Mouse (Mus musculus) CD4-positive, CD25-positive, alpha-beta regulatory T cell, adult 4 months (primary cell): ENCODE results near the gene Dnajc15. TPM values are rescaled to one million over a fixed set of nuclear protein-coding genes. Genes with fewer than 3 reads are reported as not detected.

Source experiments
- ATAC-seq: one replicate; pipeline ENCODE4 v1.8.0; 2017
- polyA plus RNA-seq, 2 experiments: library from polyadenylated mRNA; unstranded; fragments of 100-300 nt; shearing (Covaris generic); gene quantifications; one replicate each; pipeline ENCODE4 v1.2.1; 2017

Dnajc15 gene
- polyA plus RNA-seq, 2 experiments from 2014 or later: 76.0 to 120 TPM

DNA sequence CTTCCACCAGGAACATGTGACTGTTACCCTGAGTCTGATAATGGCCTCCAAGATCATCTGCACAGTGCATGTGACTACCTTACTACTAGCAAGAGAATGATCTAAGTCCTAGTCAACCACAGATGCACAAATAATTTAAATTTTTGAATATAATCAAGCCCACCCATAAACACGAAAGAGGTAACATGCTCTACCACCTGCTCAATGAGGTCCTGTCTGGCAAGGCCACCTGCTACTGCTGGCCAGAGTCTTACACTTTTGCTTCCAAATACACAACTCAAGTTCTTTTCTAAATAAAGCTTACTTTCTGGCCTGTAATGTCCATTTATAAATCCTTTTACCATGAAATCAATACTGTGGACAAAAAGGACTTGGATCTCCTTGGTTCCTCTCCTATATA, 15.0 kb downstream of the Dnajc15 start:
- no peak for ATAC-seq

DNA sequence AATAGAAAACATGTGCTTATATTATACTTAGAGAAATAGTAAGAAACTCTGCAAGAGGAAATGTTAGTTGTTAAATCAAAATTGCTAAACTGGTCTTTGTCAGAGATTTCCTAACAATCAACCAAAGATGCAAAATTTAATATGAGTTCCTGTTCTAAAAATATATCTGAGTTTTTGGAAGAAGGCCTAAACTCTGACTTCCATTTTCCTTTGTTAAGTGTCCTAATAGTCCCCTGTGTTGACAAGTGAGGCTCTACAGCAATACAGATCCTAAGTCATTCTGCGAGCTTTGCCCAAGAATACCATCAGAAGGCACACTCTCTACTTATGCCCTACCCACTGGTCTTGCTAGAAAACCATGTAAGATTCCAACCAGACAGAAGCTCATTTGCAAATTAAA, 21.0 kb downstream of the Dnajc15 start:
- no peak for ATAC-seq

DNA sequence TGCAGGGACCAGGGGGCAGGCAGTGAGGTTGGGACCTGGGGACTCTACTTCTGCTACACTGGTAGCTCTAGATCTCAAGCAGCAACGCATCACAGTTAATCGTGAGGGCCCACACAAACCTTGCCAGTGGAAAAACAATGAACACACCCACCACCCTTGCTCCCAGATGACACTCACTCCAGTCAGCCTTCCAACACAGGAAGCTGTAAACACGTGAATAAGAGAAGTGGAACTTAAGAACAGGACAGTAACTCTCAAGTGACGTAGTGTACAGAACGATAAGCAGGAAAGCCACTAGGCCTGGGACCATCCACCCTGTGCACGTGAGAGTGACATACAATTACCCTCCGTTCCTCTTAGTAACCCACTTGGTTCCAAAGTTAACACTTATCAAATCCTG, 25.1 kb downstream of the Dnajc15 start:
- no peak for ATAC-seq

- ATAC-seq: no peak
These were observed 26.6 kb downstream of the Dnajc15 start for GRCm38 (mm10) chr14:77848349-77848748.

DNA sequence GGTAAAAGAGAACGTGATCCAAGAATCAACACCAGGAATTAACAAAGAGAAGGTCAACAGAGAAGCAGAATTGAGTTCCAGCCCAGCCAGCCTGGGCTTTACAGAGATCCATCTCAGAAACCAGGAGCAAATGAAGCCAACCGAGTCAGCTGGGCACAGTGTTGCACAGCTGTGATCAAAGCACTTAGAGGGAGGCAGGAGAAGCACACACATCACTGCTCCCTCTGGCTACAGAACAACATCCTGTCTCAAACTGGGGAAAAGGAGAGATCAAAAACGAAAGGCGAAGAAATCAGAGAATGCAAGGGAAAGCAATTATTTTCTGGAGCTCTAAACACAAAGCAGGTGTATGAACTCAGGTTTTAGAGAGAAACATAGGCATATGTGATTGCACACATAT, 28.7 kb downstream of the Dnajc15 start:
- ATAC-seq: peak; percentile 61

DNA sequence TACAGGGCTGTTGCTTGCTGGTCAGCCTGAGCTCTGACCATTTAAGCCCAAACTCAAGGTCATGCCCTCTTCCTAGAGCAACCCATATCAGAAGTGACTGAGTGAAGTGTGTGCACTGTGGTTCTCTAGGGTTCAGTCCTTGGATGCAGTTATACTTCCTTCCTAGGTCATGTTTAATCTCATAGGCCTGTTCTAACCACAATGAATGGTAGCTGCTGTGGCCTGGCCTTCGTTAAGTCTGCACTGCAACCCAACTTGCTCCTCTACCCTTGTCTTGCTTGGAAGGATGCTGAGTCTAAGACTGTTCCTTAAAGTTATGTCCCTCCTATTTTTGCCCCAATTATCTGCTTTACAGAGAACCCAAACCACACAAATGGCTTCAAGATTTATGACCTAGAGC, 29.4 kb downstream of the Dnajc15 start:
- ATAC-seq: no peak

- ATAC-seq: no peak
These were observed 34.4 kb downstream of the Dnajc15 start for GRCm38 (mm10) chr14:77840574-77840973.

DNA sequence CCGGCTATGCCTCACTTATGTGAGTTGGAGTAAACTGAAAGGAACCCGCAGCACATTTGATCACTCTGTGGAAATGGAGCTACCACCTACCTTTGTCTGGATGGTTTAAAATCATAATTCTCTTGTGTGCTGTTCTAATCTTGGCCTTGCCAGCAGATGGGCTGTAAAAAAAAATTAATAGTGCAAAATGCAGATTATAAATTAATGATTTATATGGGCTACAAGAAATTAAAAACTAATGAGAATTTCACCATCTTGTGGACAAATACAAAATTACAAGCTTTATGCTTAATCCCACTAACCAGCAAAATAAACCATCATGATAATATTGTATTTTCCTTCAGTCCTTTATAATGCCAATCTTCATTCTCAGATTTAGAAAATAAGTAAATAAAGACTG, 34.8 kb downstream of the Dnajc15 start:
- no peak for ATAC-seq

DNA sequence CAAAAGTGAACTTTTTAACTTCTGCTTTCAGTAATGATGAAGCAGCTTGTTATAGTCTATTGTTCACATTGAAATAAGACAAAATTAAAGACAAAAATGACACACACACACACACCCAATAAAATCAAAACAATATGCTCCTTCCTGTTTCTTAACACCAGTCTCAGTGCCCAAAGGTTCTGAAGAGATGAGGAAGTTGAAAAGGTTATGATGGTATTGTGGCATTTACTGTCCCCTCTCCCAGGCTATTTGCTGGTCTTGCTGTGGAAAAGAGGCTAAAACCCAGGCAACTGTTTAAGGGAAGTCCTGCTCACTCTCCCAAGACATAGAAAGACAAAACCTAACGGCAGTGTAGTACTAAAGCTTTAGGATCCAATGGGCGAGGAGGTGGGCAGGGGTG, 38.1 kb downstream of the Dnajc15 start:
- peak; percentile 45 for ATAC-seq

DNA sequence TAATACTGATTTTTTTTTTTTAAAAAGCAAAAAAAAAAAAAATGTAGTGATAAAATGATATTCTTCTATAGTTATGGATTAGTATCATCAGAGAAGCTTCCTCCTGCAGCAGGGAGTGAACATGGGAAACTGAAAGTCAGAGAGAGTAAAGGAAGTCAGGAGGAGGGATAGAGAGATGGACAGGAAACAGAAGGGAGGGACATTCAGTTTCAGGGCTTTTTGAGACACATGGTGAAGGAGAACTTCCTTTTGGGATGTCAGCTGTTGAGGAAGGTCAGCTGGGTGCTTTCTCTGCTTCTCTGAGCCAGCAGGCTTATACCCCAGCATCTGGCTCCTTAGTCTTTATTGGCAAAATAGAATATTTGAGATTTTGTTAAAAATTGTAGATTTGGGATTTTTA, 42.6 kb downstream of the Dnajc15 start:
- no peak for ATAC-seq

DNA sequence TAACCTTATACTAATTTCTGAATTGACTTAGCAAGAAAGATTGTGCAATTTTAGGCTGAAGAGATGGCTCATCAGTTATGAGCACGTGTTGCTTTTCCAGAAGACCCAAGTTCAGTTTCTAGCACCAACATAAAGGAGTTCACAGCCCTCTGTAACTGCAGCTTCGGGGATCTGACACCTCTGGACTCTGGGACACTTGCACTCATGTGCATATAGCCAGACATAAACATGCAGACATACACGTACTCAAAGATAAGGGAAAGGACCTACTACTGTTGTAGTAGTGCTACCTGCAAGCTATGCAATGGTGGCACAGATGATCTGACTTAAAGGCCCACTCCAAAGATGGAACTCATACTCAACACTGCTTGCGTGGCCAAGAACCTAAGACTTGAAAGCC, 43.0 kb downstream of the Dnajc15 start:
- no peak for ATAC-seq

GRCm38 (mm10) chr14:77829673-77830072, 45.3 kb downstream of the Dnajc15 start:
- ATAC-seq: no peak

DNA sequence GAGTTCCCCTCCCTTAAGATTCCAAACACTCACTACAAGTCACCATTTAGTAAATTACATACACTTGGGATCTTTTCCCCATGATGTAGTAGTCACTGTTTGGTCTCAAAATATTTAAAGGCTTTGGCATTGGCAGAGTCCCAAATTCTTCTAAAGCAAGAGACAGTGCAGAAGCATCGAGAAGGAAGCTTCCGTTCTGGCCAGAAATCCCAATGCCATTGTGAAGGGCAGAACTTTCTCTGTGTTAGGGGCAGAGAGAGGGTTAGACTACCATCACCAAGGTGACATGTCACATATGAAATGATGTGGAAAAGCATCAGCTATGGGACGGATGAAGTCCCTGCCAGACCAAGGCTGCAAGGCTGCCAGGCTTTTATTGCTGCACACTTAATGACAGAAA, 49.0 kb downstream of the Dnajc15 start:
- no peak for ATAC-seq

GRCm38 (mm10) chr14:77825121-77825520, 49.8 kb downstream of the Dnajc15 start:
- ATAC-seq: no peak

- no peak for ATAC-seq
These were observed 55.1 kb downstream of the Dnajc15 start for GRCm38 (mm10) chr14:77819841-77820240.

DNA sequence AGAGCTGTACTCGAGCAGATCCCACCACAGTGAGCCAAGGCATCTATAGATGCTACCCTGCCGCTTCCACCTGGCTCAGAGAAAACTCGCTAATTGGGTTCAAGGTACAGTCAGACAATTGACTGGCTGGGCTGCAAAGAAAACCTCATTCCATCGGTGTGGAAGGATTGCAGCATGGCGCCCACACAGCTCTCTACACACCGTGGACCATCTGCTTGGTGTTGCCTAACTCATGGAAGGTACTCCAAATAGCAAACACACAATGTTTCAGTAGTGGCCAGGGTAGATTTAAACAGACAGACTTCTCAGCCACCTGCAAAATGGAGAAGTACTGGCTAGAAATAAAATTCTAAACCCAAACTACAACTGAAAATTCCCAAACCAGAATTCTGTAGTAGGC, 57.4 kb downstream of the Dnajc15 start:
- ATAC-seq: no peak

DNA sequence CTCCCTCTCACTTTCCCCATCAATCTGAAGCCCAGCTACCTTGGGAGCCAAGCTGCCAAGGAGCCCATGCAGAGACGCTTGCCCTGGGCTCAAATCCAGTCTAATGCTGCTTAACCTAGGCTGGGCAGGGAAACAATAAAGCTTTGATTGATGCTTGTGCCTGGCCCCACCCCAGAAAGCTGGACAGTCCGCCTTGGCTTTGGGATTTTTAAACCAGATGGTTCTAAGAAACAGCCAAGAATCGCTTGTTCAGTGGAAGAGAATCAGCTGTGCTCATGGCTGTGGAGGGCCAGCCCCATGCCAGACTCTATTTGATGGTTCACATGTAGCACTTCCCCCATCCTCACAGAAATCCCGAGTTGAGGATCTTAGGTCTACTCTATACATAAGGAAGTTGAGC, 60.0 kb downstream of the Dnajc15 start:
- no peak for ATAC-seq

DNA sequence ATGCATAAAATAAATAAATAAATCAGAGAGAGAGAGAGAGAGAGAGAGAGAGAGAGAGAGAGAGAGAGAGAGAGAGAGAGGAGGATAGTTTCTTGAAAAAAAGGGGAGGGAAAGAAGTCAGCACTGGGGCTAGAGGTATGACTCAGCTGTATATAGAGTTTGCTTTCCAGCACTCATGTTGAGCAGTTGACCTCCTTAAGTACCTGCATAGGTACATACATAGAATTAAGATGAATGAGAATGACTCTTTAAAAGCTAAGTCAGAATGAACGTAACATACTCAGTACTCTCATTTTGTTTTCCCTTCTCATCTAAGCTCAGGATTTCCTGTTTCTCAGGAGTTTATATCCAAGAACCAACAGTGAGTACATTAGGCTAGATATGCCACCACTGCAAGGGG, 62.0 kb downstream of the Dnajc15 start:
- no peak for ATAC-seq

GRCm38 (mm10) chr14:77811466-77811865, 63.5 kb downstream of the Dnajc15 start:
- ATAC-seq: no peak

GRCm38 (mm10) chr14:77807836-77808235, 67.1 kb downstream of the Dnajc15 start:
- no peak for ATAC-seq

GRCm38 (mm10) chr14:77806345-77806744, 68.6 kb downstream of the Dnajc15 start:
- no peak for ATAC-seq

DNA sequence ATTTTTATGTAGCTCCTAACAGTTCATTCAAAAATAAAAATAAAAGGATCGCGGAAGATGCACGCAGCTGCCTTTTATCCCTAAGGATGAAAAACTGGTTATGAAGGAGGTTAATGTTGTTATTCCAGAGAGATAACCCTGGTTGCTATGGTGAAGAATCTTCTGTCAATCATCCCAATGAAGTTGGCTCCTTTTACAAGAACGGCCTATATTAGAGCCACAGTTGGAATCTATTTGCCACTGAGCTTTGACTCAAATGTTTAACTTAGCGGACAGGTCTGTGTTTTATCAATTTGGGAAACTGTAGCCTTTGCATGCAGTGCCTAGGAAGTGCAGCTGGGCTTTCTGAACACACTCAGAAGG, 72.7 kb downstream of the Dnajc15 start:
- ATAC-seq: no peak

DNA sequence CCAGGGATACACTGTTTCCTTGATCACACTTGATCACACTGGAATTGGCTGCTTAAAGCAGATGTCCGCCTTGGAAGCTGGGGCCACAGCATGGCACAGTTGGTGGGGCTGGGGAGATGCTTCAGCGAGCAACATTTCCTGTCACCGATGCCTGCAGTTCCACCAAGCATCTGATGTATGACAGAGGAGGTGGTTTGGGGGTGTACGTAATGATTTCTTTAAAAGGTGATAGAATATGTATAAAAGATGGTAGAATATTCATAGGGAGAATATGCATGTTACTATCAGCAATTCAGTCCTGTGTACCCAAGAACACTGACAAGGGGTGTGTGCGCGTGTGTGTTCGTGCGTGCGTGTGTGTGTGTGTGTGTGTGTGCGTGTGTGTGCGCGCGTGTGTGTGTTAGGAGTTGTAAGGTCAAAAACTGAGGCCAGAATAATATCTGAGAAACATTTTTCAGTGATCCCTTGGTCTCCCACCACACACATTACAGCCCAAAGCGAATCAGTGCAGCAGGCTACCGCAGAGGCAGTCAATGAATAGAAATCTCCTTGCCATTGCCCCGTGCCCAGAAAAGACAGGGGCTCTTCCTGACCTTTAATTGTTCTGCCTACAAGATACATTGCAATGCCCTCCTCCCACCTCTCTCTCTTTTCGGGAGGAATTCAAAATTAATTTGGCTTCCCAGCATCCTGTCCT, 73.2 kb downstream of the Dnajc15 start:
- ATAC-seq: no peak

GRCm38 (mm10) chr14:77796506-77796905, 78.4 kb downstream of the Dnajc15 start:
- ATAC-seq: no peak

DNA sequence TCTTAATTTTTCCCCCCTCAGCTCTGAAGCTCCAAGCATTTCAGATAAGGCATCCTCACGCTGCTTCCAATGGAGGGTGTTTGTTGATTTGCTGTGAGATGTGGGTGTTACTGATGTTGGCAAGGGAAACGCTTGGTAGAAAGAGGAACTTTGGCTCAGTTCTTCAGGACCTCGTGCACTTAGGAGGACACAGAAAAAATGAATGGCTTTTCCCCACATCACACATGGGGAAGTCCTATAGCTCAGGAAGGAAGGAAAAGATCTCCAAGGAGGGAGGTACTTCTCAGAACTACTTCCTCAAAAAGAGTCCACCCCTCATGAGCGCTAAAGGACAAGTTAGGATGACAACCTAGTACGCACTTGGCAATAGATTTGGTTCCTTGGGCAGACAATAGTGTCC, 79.7 kb downstream of the Dnajc15 start:
- no peak for ATAC-seq
